Mouse (Mus musculus) cortical plate, adult 2 months (tissue): ENCODE measurements around the gene Slc8b1.
"Not testable (repeated sequence)": the region's sequence is repeated elsewhere in the genome, so short reads cannot be mapped to it uniquely, and the experiment has no call there.

ENCODE experiments used
- CTCF ChIP-seq: fragments of 200-500 bp; IDR thresholded peaks from 2 replicates; pipeline ENCODE4 v1.5.1; 2011; ENCODE audit warnings: mild to moderate bottlenecking, control low read depth, low read length; ENCODE audit not compliant: insufficient read depth; ENCODE audit errors: extremely low read depth
- POLR2A ChIP-seq: fragments of 200-500 bp; IDR thresholded peaks from 2 replicates; pipeline ENCODE4 v1.6.1; 2011; ENCODE audit warnings: mild to moderate bottlenecking, low read length, control low read depth; ENCODE audit not compliant: insufficient read depth; ENCODE audit errors: extremely low read depth

DNA sequence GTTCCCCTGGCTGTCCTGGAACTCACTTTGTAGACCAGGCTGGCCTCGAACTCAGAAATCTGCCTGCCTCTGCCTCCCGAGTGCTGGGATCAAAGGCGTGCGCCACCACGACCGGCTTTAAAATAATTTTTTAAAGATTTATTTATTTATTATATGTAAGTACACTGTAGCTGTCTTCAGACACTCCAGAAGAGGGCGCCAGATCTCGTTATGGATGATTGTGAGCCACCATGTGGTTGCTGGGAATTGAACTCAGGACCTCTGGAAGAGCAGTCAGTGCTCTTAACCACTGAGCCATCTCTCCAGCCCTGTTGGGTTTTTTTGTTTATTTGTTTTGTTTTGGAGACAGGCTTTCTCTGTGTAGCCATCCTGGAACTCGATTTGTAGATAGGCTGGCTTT, 10.4 kb upstream of the Slc8b1 start:
- TF ChIP-seq CTCF, POLR2A: not testable (repeated sequence)
